Mouse (Mus musculus) left cerebral cortex, postnatal 4 days (tissue): ENCODE data around the gene Mindy4. TPM values are rescaled to one million over a fixed set of nuclear protein-coding genes. Genes with fewer than 3 reads are reported as not detected.

Experiments
- DNase-seq: peaks from one replicate; pipeline ENCODE4 v3.0.0-alpha.2; 2022
- intact Hi-C: fragments of 180-260 bp; cut with DNase I; formaldehyde crosslinking; loops from one replicate; pipeline ENCODE4 v1.15.1; 2025
- total RNA-seq, 2 experiments: library from RNA; stranded (reverse); gene quantifications; 2 replicates each; pipeline ENCODE4 v1.2.3; 2021

Gene Mindy4
- total RNA-seq, 2 experiments from 2014 or later: 13.4 to 14.6 TPM

GRCm38 (mm10) chr6:55294549-55295131, 91.5 kb downstream of the Mindy4 start:
- peak; percentile 24 for DNase-seq
- intact Hi-C loops: no loop called here

- intact Hi-C loops: no loop called here
- DNase-seq: peak; percentile 34
Measured at GRCm38 (mm10) chr6:55295325-55295724, 92.1 kb downstream of the Mindy4 start.

GRCm38 (mm10) chr6:55299482-55299881, 96.3 kb downstream of the Mindy4 start:
- intact Hi-C loops: no loop called here
- DNase-seq: no peak

GRCm38 (mm10) chr6:55299917-55300316, 96.7 kb downstream of the Mindy4 start:
- no peak for DNase-seq
- intact Hi-C loops: no loop called here

- DNase-seq: no peak
- intact Hi-C loops: no loop called here
Measured at GRCm38 (mm10) chr6:55300704-55301103, 97.5 kb downstream of the Mindy4 start.

- no peak for DNase-seq
- intact Hi-C loops: no loop called here
Measured at GRCm38 (mm10) chr6:55310179-55310578, 107.0 kb downstream of the Mindy4 start.

- intact Hi-C loops: no loop called here
- no peak for DNase-seq
Measured at GRCm38 (mm10) chr6:55311962-55312361, 108.8 kb downstream of the Mindy4 start.

- no peak for DNase-seq
- intact Hi-C loops: no loop called here
Measured at GRCm38 (mm10) chr6:55313893-55314292, 110.7 kb downstream of the Mindy4 start.

GRCm38 (mm10) chr6:55314628-55315027, 111.4 kb downstream of the Mindy4 start:
- no peak for DNase-seq
- intact Hi-C loops: no loop called here

- intact Hi-C loops: no loop called here
Measured at GRCm38 (mm10) chr6:55318597-55318996, 115.4 kb downstream of the Mindy4 start.

GRCm38 (mm10) chr6:55319585-55320551, 116.7 kb downstream of the Mindy4 start:
- DNase-seq: no peak
- intact Hi-C loops: no loop called here

More at GRCm38 (mm10) chr6:55318597-55318996, 115.4 kb downstream of the Mindy4 start:
- DNase-seq: no peak

- no peak for DNase-seq
- intact Hi-C loops: no loop called here
Measured at GRCm38 (mm10) chr6:55320894-55321293, 117.7 kb downstream of the Mindy4 start.

- intact Hi-C loops: no loop called here
- DNase-seq: no peak
Measured at GRCm38 (mm10) chr6:55321518-55321917, 118.3 kb downstream of the Mindy4 start.

GRCm38 (mm10) chr6:55322980-55323379, 119.8 kb downstream of the Mindy4 start:
- intact Hi-C loops: no loop called here
- DNase-seq: no peak

- DNase-seq: no peak
- intact Hi-C loops: no loop called here
Measured at GRCm38 (mm10) chr6:55323908-55324634, 120.9 kb downstream of the Mindy4 start.

- no peak for DNase-seq
- intact Hi-C loops: no loop called here
Measured at GRCm38 (mm10) chr6:55324785-55325184, 121.6 kb downstream of the Mindy4 start.

- intact Hi-C loops: no loop called here
- no peak for DNase-seq
Measured at GRCm38 (mm10) chr6:55326299-55326698, 123.1 kb downstream of the Mindy4 start.

- no peak for DNase-seq
- intact Hi-C loops: no loop called here
Measured at GRCm38 (mm10) chr6:55327326-55327725, 124.1 kb downstream of the Mindy4 start.

- intact Hi-C loops: no loop called here
- DNase-seq: no peak
Measured at GRCm38 (mm10) chr6:55328179-55328578, 125.0 kb downstream of the Mindy4 start.

- no peak for DNase-seq
- intact Hi-C loops: no loop called here
Measured at GRCm38 (mm10) chr6:55331315-55331714, 128.1 kb downstream of the Mindy4 start.

- DNase-seq: peak; percentile 20
- intact Hi-C loops: no loop called here
Measured at GRCm38 (mm10) chr6:55332100-55332772, 129.1 kb downstream of the Mindy4 start.
